Mouse (Mus musculus) layer of hippocampus, postnatal 36 days (tissue): Measurements from ENCODE around the gene Unc13d. TPM values are rescaled to one million over a fixed set of nuclear protein-coding genes. Genes with fewer than 3 reads are reported as not detected.
"Not testable (repeated sequence)": the region's sequence is repeated elsewhere in the genome, so short reads cannot be mapped to it uniquely, and the experiment has no call there.

ENCODE experiments used
- DNase-seq, 2 experiments: peaks; one replicate each; pipeline ENCODE4 v3.0.0; 2022
- total RNA-seq, 2 experiments: library from RNA; stranded (reverse); gene quantifications; 2 replicates each; pipeline ENCODE4 v1.2.3; 2021

Unc13d gene
- total RNA-seq, 2 experiments from 2014 or later, result 1.9 to 2.4 TPM

GRCm38 (mm10) chr11:116100385-116100784 lies 22.6 kb upstream of the Unc13d start:
- DNase-seq, result no peak

DNA sequence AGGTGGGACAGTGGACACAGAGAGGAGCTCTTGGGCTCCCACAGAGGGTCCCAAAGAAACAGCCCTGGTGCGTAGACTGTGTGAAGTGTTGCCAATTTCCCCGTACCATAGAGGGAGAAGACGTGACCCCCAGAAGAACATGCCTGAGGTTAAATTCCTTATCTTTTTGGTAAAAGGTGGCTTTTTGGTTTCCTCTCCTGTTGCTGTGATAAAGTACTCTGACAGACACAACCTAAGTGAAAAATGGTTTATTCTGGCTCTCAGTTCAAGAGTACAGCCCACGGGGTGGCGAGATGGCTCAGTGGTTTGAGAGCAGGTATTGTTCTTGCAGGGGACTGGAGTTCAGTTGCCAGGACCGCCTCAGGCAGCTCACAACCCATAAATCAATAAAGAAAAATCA lies 21.7 kb upstream of the Unc13d start:
- no peak for DNase-seq

- no peak for DNase-seq
Observed at GRCm38 (mm10) chr11:116098711-116099460, 21.1 kb upstream of the Unc13d start.

GRCm38 (mm10) chr11:116096213-116097108 lies 18.7 kb upstream of the Unc13d start:
- DNase-seq, result no peak

GRCm38 (mm10) chr11:116095573-116095972 lies 17.8 kb upstream of the Unc13d start:
- no peak for DNase-seq

GRCm38 (mm10) chr11:116093771-116094565 lies 16.2 kb upstream of the Unc13d start:
- DNase-seq, result no peak

GRCm38 (mm10) chr11:116092959-116093358 lies 15.2 kb upstream of the Unc13d start:
- not testable (repeated sequence) for DNase-seq

GRCm38 (mm10) chr11:116091591-116091990 lies 13.8 kb upstream of the Unc13d start:
- no peak for DNase-seq

DNA sequence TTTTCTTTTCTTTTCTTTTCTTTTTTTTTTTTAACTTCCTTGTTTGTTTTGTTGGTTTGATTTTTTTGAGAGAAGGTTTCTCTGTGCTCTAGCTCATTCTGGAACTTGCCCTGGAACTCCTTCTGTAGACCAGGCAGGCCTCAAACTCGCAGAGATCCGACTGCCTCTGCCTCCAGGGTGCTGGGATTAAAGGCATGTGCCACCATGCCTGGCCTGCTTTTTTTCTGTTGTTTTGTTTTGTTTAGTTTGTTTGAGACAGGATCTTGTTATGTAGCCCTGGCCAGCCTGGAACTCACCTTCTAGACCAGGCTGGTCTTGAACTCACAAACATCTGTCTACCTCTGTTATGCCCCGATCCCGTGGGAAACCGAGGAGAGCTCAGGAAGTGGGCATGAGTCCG lies 11.8 kb upstream of the Unc13d start:
- no peak for DNase-seq

GRCm38 (mm10) chr11:116088741-116089394 lies 11.1 kb upstream of the Unc13d start:
- no peak for DNase-seq

DNA sequence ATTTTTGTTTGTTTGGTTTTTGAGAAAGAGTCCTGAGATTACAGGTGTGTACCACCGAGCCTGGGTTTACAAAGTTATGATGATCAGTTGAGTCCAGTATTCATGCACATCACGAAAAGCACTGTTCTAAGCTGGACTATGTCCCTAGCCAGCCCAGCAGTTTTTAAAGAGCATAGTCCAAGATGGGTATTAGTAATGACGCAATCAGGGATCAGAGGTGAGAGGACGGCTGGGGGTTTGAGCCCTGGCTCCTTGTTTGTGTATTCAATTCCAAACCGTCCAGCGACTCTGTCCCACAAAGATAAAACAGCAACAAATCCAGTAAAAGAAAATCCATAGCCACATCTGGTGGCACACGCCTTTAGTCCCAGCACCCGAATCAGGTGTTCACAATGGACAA lies 10.4 kb upstream of the Unc13d start:
- no peak for DNase-seq

DNA sequence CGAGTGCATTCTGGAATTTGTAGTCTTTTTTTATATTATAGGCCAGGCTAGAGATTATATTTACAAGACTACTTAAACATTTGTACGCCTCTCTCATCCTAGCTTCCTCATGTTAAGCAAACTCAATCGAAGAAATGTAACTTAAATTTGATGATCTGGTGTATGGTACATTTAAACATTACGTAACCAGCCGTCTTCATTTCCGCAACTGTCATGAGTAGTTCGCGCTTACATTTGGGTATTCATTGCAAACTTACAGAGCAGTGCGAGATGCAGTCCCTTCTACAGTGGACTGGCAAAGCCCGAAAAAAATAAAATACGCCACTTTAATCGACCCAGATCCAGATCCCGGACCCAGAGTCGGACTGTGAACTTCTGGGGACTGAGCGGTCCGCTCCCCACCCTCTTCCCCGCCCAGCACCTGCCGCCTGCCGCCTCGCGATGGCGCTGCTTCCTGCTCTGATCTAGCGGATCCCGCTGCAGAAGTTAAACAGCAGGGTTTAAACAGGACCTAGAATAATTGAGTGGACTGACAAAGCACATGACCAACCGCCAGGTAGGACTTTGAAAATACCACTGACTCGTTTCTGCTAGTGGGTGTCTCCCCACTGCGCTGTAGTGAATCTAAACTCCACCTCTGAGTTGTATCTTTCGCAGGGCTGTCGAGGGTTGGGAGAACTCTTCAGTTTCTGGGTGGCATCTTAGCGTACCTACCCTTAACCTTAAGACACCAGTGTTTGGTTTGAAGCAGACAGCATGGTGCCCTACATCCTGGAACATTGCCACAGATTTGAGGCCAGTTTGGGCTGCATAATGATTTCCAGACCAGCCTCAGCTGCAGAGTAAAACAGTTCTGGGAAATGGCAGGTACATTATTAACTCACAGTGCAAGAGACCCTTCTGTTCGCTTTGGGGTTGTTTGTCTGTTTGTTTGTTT lies 9.7 kb upstream of the Unc13d start:
- peak; percentile 85 to 86 for DNase-seq

GRCm38 (mm10) chr11:116086258-116087193 lies 8.8 kb upstream of the Unc13d start, which contains the start of gene Wbp2:
Gene Wbp2 (minus strand): TSS chr11:116086995.
- DNase-seq, result peak; percentile 97 to 98

DNA sequence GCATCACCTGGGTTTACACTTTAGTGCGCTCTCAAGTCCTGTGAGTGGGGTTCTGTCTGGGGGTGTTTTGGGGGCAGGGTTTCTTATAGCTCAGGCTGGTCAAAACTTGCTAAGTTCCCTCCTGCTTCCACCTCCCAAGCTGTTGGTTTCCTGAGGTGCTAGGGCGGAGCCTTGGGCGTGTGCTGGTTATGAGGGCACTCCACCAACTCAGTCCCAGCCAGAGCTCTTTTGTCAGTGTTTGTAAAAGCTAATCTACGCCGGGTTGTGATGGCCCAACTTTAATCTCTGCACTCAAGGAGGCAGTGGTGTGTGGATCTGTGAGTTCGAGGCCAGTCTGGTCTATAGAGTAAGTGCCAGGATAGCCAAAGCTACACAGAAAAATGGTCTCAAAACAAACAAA lies 6.4 kb upstream of the Unc13d start:
- no peak for DNase-seq

DNA sequence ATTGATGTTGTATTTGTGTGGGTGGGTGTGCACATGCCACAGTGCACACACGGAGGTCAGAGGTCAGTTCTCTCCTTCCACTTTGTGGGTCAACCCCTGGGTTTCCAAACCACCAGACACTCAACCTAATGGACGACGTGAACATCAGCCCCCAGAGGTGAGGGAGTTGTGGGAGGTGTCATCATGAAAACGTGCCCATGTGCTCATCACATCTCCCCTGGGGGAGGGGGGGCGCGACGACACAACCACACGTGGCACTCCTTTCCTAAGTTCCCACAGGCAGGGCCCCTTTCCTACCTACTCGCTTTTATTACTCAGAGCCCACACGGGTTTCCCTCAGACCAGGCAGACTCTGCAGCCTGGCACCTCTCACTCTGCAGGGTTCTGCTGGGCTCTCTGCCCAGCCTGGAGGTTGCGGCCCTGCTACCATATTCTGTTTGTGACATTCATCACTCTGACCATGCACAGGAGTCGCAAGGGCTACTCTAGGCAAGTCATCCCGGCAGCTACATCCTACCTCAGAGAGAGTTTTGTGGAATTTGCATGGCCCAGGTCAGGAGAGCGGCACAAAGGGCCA lies 5.4 kb upstream of the Unc13d start:
- no peak for DNase-seq

GRCm38 (mm10) chr11:116081081-116081480 lies 3.3 kb upstream of the Unc13d start:
- DNase-seq, result no peak

DNA sequence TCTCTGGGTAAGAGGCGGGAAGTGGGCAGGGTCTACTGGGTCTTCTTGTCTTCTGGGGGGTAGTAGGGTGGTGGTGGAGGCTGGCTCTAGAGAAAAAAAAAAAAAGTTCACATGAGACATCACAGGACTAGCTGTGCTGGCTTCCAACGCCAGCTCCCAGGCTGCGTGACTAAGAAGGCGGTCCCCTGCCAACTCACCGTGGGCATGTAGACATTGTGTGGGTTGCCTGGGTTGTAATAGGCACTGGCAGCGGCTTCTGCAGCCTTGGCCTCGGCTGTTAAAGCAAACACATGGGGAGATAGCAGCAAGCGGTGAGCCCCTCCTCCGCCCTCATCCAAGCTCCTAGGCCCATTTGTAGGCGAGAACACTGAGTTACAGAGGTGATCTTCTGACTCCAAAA lies 1.8 kb upstream of the Unc13d start:
- DNase-seq, result peak; percentile 82 to 88

DNA sequence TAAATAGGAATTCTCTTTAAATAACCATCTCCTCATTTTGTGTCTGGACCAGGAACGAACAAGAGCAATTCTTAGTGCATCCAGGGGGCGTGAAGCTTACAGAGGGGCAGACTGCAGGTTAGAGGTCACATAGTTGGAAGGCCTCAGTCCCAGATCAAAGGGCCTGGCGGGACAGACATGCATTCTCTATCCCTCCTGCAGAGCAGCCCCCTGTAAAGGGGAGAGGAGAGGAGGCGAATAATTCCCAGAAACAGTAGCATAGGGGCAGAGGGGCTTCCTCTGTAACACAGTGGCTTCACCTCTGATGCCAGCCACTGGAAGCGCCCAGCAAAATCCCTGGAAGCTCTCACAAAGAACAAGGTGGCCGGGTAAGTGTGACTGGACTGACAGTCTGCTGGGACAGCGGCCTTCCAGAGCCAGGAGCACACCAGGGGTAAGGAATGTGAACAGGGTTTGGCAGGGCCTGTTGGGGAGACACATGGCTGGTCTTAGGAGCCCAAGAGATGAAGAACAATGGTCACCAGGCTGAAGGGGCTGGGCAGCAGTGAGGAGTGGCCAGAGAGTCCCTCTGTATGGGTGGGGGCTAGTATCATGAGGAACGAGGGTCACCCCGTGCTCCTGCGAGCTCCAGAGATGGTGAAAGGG lies 1.0 kb upstream of the Unc13d start:
- no peak for DNase-seq

DNA sequence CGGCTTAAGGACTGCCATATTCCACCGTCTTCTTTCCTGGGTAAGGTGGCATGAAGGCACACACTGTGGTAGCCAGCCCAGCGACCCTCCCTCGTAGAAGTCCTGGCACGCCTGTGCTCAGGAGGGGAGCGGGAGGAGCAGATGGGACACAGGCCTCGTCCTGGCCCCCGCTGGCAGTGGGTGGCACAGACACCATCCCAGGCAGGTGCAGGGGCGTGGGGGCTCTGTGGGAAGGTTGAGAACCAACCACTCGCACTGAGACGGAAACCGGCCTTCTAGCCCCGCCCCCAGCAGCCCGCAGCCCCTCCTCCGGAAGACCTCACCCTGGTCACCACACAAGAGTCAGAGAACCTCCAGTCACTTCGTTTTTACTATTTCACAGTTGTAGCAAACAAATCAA lies 460 bp upstream of the Unc13d start:
- no peak for DNase-seq
